Mouse (Mus musculus) limb, embryonic 14.5 days (tissue): ENCODE measurements at regions not wholly inside any gene's neighbourhood (a gene's known extent, or its start where the extent isn't known, plus 50 kb on each side); places are given as distances from the start of the nearest gene placed in this dataset.

Experiments
- ATAC-seq: fragments of 200-750 bp; cut with Nextera tagmentation; 2 replicates; pipeline ENCODE4 v1.8.0; 2017; ENCODE audit warnings: low read depth, moderate number of reproducible peaks, moderate TSS enrichment; ENCODE audit not compliant: low FRiP score
- DNase-seq: peaks from one replicate; pipeline ENCODE4 v3.0.0-alpha.2; 2015; ENCODE audit warnings: low spot score
- H3K27ac ChIP-seq: fragments of 300-500 bp; sonication (generic); replicated peaks from 2 replicates; pipeline ENCODE4 v1.5.1; 2014; ENCODE audit warnings: low read depth, mild to moderate bottlenecking, low read length, moderate library complexity, mixed read lengths
- H3K27me3 ChIP-seq: fragments of 300-500 bp; sonication (generic); 2 replicates; pipeline ENCODE4 v1.6.1; 2014; ENCODE audit warnings: low read length, mixed read lengths; ENCODE audit not compliant: control insufficient read depth, insufficient read depth
- H3K36me3 ChIP-seq: fragments of 300-500 bp; sonication (generic); 2 replicates; pipeline ENCODE4 v1.6.1; 2014; ENCODE audit warnings: mild to moderate bottlenecking, low read length, moderate library complexity, mixed read lengths; ENCODE audit not compliant: control insufficient read depth, insufficient read depth
- H3K4me1 ChIP-seq: fragments of 300-500 bp; sonication (generic); 2 replicates; pipeline ENCODE4 v1.6.1; 2014; ENCODE audit warnings: antibody characterized with exemption, low read length, mixed read lengths; ENCODE audit not compliant: control insufficient read depth, insufficient read depth
- H3K4me2 ChIP-seq: fragments of 300-500 bp; sonication (generic); replicated peaks from 2 replicates; pipeline ENCODE4 v1.6.1; 2014; ENCODE audit warnings: low read depth, mild to moderate bottlenecking, low read length, moderate library complexity; ENCODE audit not compliant: severe bottlenecking
- H3K4me3 ChIP-seq: fragments of 300-500 bp; sonication (generic); replicated peaks from 2 replicates; pipeline ENCODE4 v1.5.1; 2014; ENCODE audit warnings: low read length
- H3K9ac ChIP-seq: fragments of 300-500 bp; sonication (generic); 2 replicates; pipeline ENCODE4 v1.6.1; 2014; ENCODE audit warnings: mild to moderate bottlenecking, low read depth, low read length, moderate library complexity; ENCODE audit not compliant: severe bottlenecking
- H3K9me3 ChIP-seq: fragments of 300-500 bp; sonication (generic); 2 replicates; pipeline ENCODE4 v1.6.1; 2016; ENCODE audit warnings: low read length; ENCODE audit not compliant: control insufficient read depth
- POLR2A ChIP-seq: fragments of 200-500 bp; IDR thresholded peaks from 2 replicates; pipeline ENCODE4 v1.8.0; 2012; ENCODE audit warnings: inconsistent platforms, mild to moderate bottlenecking, moderate library complexity, borderline replicate concordance; ENCODE audit not compliant: insufficient read depth, insufficient read length; ENCODE audit errors: extremely low read depth
- WGBS: fragments of 180-500 bp; shearing (Covaris S2); extraction: QIAGEN DNeasy Blood & Tissue Kit; methylation state at CpG from one replicate; pipeline ENCODE4 v1.1.7; 2014; 5-methylcytosine and 5-hydroxymethylcytosine counted together

GRCm38 (mm10) chrX:12888010-12888707 lies 126.3 kb upstream of the Med14 start:
- no peaks in the 10 kb centered on the region for H3K36me3 ChIP-seq
- no peak for DNase-seq
- H3K27me3 ChIP-seq = no peaks in the 10 kb centered on the region
- H3K27ac ChIP-seq = no peak overlapping the region
- H3K4me3 ChIP-seq = no peak overlapping the region
- ATAC-seq = no peak
- no peak overlapping the region for H3K9ac ChIP-seq
- no peaks in the 10 kb centered on the region for H3K9me3 ChIP-seq
- no peak overlapping the region for H3K4me2 ChIP-seq
- no peaks in the 10 kb centered on the region for H3K4me1 ChIP-seq
- no peak for TF ChIP-seq POLR2A
- WGBS = 52% methylated on average over 11 of the region's 11 CpGs

- H3K4me3 ChIP-seq = no peak overlapping the region
- no peak overlapping the region for H3K9ac ChIP-seq
- DNase-seq (no peak), ATAC-seq (no peak)
- no peak for TF ChIP-seq POLR2A
- H3K27me3 ChIP-seq = no peaks in the 10 kb centered on the region
- WGBS = 32% methylated on average over 2 of the region's 2 CpGs
- H3K4me2 ChIP-seq = no peak overlapping the region
- H3K9me3 ChIP-seq = no peaks in the 10 kb centered on the region
- no peaks in the 10 kb centered on the region for H3K4me1 ChIP-seq
- no peaks in the 10 kb centered on the region for H3K36me3 ChIP-seq
- no peak overlapping the region for H3K27ac ChIP-seq
Observed at GRCm38 (mm10) chrX:12887516-12887915, 125.6 kb upstream of the Med14 start.

- Histone ChIP-seq H3K27me3 (no peaks in the 10 kb centered on the region), H3K27ac (no peak overlapping the region), H3K4me3 (no peak overlapping the region), H3K4me1 (no peaks in the 10 kb centered on the region), H3K36me3 (no peaks in the 10 kb centered on the region), H3K9me3 (no peaks in the 10 kb centered on the region), H3K9ac (no peak overlapping the region), H3K4me2 (peak overlapping the region; percentile 29; the same call in 1 of the 2 replicates)
- 0 out of 2 replicates have a peak, but pooled peaks have one; percentile 30 for ATAC-seq
- no peak for DNase-seq
- TF ChIP-seq POLR2A = no peak
- WGBS = 29% methylated on average over 18 of the region's 18 CpGs
Observed at GRCm38 (mm10) chrX:12886160-12887048, 124.5 kb upstream of the Med14 start.

GRCm38 (mm10) chrX:12879233-12879632 lies 117.4 kb upstream of the Med14 start:
- ATAC-seq = no peak
- no peak for DNase-seq
- Histone ChIP-seq H3K4me1 (no peaks in the 10 kb centered on the region), H3K4me2 (no peak overlapping the region), H3K27me3 (no peaks in the 10 kb centered on the region), H3K27ac (no peak overlapping the region), H3K4me3 (no peak overlapping the region), H3K36me3 (no peaks in the 10 kb centered on the region), H3K9ac (no peak overlapping the region), H3K9me3 (no peaks in the 10 kb centered on the region)
- 53% methylated on average over 3 of the region's 3 CpGs for WGBS
- TF ChIP-seq POLR2A = no peak

- Histone ChIP-seq H3K4me3 (no peak overlapping the region), H3K9me3 (no peaks in the 10 kb centered on the region), H3K27me3 (no peaks in the 10 kb centered on the region), H3K36me3 (no peaks in the 10 kb centered on the region), H3K27ac (no peak overlapping the region), H3K4me2 (no peak overlapping the region), H3K9ac (no peak overlapping the region), H3K4me1 (no peaks in the 10 kb centered on the region)
- ATAC-seq (no peak), DNase-seq (no peak)
- no peak for TF ChIP-seq POLR2A
- WGBS = 48% methylated on average over 4 of the region's 4 CpGs
Observed at GRCm38 (mm10) chrX:12877506-12877905, 115.6 kb upstream of the Med14 start.
